Mouse (Mus musculus) left cerebral cortex, postnatal 14 days (tissue): Measurements from ENCODE around the gene Shld2. TPM values are rescaled to one million over a fixed set of nuclear protein-coding genes. Genes with fewer than 3 reads are reported as not detected.
A peak's percentile ranks its signal among the peaks of the same experiment; 100 is the strongest.

Source experiments
- DNase-seq, 2 experiments: peaks; one replicate each; pipeline ENCODE4 v3.0.0; 2021 to 2022; ENCODE audit warnings: low spot score in 2 of 2, mixed read lengths in 1 of 2
- intact Hi-C: fragments of 180-260 bp; cut with DNase I; formaldehyde crosslinking; loops from one replicate; pipeline ENCODE4 v1.15.1; 2025
- total RNA-seq, 2 experiments: library from RNA; stranded (reverse); gene quantifications; 2 replicates each; pipeline ENCODE4 v1.2.3; 2021

The Shld2 gene
- total RNA-seq, 2 experiments from 2014 or later, result 11.2 to 11.8 TPM

- intact Hi-C loops, result loop anchor here (10.0 kb wide), 1 partner anchor 148 kb away; the partner anchor contains the start of gene Anxa8
- DNase-seq, result no peak
Measured at GRCm38 (mm10) chr14:34232866-34233680, 77.2 kb downstream of the Shld2 start.

GRCm38 (mm10) chr14:34232340-34232739 lies 78.0 kb downstream of the Shld2 start:
- no peak for DNase-seq
- intact Hi-C loops, result loop anchor here (10.0 kb wide), 1 partner anchor 148 kb away; the partner anchor contains the start of gene Anxa8

GRCm38 (mm10) chr14:34228830-34229506 lies 81.3 kb downstream of the Shld2 start:
- DNase-seq, result no peak
- intact Hi-C loops, result no loop called here

- intact Hi-C loops, result no loop called here
- no peak for DNase-seq
Measured at GRCm38 (mm10) chr14:34227981-34228380, 82.3 kb downstream of the Shld2 start.

- intact Hi-C loops, result no loop called here
- DNase-seq, result peak; percentile 12 to 30
Measured at GRCm38 (mm10) chr14:34226566-34226965, 83.7 kb downstream of the Shld2 start.

- DNase-seq, result no peak
- intact Hi-C loops, result no loop called here
Measured at GRCm38 (mm10) chr14:34225986-34226385, 84.3 kb downstream of the Shld2 start.

- intact Hi-C loops, result no loop called here
- no peak for DNase-seq
Measured at GRCm38 (mm10) chr14:34223362-34223898, 86.9 kb downstream of the Shld2 start.

DNA sequence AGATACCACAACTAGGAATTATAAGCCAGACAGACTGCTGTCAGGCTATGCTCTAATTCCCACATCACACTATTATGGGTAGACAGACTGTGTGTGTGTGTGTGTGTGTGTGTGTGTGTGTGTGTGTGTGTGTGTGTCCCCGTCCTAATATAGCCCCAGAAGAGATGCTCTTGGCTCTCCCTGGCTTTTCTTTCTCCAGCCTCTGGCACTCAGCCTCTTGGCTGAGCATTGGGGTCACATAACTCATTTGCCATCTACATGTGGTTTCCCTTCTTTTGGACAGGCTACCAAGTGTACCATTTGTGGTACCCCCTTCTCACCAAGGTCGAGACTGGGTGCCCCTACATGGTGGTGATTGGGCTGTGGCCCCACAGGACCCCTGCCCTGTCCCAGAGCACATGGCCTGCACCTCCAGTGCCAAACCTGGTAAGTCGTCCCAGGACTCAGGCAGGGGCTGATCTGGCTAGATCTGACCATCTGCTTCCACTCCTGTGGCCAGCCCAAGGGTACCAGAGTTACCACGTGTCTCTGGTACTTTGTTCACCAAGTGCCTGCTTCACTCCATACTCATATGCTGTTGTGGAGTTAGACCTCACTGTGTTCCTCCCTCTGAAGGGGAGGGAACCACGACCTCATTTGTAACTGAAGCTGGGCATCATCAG lies 88.7 kb downstream of the Shld2 start:
- intact Hi-C loops, result no loop called here
- DNase-seq, result no peak

DNA sequence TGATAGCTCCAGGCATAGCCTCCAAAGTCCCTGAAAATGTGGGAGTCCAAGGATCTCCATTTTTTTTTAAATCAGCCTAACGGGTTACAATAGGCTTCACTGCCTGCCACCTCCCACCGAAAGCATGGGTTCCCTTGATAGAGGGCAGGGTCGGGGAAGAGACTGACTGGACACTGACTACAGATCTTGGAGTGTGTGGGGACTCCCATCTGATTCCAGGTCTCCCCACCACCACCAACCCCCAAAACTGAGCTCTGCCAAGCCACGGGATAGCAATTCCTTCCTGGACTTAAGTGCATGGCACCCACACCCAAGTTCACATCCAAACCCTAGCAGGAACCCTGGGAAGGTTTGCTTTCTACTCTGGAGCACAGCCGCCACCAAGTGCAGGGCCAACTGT lies 89.9 kb downstream of the Shld2 start:
- DNase-seq, result no peak
- intact Hi-C loops, result no loop called here

- intact Hi-C loops, result no loop called here
Measured at GRCm38 (mm10) chr14:34219786-34220198, 90.5 kb downstream of the Shld2 start.

DNA sequence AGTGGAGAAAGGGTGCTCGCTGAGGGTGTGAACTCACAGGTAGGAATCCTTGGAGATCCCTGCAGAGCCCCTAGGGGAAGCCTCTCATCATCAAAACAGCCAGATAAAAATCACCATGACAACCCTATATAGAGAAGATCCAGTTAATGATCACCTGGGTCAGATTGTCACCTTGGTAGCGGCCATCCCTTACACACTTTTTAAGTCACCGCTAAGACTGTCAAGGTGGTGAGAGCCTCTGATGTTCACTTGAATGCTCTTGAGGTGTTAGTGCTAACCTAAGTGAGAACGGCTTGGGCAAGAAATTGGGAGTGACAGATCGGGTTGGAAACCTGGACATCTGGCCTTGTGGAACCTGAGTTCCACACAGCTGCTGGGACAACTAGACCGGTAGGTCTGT lies 91.0 kb downstream of the Shld2 start, which contains the start of gene Syt15:
Syt15 (plus strand) TSS at position 301 of the 400 bp plus-strand sequence.
- DNase-seq, result no peak

More at GRCm38 (mm10) chr14:34219786-34220198, 90.5 kb downstream of the Shld2 start:
- DNase-seq, result no peak

DNA sequence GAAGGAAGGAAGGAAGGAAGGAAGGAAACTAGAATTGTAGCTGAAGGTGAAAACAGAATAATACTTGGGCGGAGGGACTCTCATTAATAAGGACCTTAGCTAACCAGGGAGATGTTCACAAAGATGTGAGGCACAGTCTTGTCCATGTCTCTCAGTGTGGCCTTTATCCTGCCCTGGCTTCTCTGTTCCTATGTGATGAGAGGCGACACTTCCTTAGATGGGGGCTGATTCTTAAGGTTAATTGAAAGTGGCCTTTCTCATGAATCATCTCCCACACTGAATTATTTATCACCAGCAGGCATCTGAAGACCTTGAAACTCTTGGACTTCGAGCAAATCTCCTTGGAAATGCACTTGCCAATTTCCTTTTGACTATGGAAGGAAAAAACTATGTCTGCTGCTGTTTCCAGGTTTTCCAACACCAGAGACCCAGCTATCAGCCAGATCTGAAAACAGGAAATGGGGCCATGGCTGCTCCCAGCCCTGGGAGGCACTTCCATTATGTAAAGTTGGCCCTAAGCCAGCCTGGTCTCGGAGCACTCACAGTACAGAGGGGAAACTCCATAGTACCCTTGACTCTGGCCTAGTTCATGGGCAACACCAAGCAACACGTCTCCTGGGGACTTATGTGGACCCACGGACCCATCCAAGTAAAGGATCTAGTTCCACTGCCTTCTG lies 94.7 kb downstream of the Shld2 start:
- DNase-seq, result no peak
- intact Hi-C loops, result no loop called here

More for the DNA sequence above, 91.0 kb downstream of the Shld2 start, which contains the start of gene Syt15:
- intact Hi-C loops, result no loop called here

- no peak for DNase-seq
- intact Hi-C loops, result loop anchor here (10.0 kb wide), 1 partner anchor 235 kb away; the partner anchor contains the start of gene Zfp488
Measured at GRCm38 (mm10) chr14:34209942-34210341, 100.4 kb downstream of the Shld2 start.

- DNase-seq, result no peak
- intact Hi-C loops, result loop anchor here (10.0 kb wide), 1 partner anchor 234 kb away; the partner anchor contains the start of gene Zfp488
Measured at GRCm38 (mm10) chr14:34209080-34209479, 101.2 kb downstream of the Shld2 start.

- DNase-seq, result peak; percentile 58 to 70
Measured at GRCm38 (mm10) chr14:34208651-34209050, 101.6 kb downstream of the Shld2 start.

DNA sequence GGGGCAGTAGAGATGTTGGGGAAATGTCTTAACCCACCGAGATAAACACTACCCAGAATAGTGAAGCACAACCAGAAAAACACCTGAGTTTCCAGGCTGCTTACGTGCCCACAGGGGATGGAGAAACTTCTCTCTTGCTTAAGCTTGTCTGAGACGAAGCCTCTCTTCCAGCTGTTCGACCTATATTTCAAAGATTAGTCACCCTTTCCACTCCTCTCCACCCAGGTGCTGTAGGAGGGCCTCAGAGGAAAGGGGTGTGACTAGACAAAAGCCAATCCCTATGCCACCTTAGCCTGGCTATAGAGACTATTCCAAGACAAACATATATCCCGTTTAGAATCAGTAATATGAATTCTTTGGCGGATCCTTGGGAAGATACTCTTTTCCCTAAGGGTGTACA lies 102.3 kb downstream of the Shld2 start:
- intact Hi-C loops, result loop anchor here (1.0 to 10.0 kb wide), 2 partner anchors 128 to 233 kb away; partner anchors contain the start of gene Zfp488

More at GRCm38 (mm10) chr14:34208651-34209050, 101.6 kb downstream of the Shld2 start:
- intact Hi-C loops, result loop anchor here (1.0 to 10.0 kb wide), 2 partner anchors 128 to 234 kb away; partner anchors contain the start of gene Zfp488

DNA sequence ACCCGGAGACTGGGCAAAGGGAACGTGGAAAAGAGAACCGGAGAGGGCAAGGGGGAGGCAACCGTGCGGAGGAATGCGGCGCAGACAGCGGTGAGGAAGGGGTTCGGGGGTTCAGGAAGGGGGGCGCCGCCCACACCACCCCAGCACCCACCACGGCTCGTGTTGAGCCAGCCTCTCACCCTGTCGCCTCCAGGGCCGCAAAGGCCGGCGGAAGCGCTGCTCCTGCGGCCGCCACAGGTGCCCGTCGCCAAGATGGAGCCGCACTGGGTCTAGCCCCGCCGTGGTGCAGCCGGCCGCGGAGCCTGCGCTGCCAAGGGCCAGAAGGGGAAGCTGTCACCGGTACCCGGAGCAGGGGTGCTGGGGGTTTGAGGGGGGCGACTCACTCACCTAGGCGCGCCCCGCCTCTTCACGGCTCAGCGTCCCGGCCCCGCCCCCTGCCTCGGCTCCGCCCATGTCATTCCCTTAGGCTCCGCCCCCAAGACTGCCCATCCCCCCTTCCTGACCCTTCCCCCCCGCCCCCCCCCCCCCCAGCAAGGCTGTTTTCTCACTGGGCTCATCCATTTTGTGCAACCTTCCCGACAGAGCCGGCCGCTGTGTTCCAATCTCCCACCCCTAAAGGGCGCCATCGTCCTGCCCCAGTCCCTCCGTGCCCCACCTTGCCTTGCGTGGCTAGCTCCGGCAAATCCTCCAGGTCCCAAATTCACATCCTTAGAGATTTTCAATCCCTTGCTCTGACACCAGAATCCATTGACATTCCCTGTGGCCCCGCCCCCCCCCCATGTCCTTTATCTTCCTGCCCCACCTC lies 108.9 kb downstream of the Shld2 start, which contains the start of gene Gprin2:
Gprin2 (minus strand) TSS at position 423 of the 805 bp plus-strand sequence.
- DNase-seq, result peak in 1 of 2 experiments; percentile 26
- intact Hi-C loops, result loop anchor here (10.0 kb wide), 1 partner anchor 227 kb away; the partner anchor contains the start of gene Zfp488

More for the DNA sequence above, 102.3 kb downstream of the Shld2 start:
- DNase-seq, result no peak
